Mouse (Mus musculus): ENCODE results near the gene Prpf18. TPM values are rescaled to one million over a fixed set of nuclear protein-coding genes. Genes with fewer than 3 reads are reported as not detected.

The Prpf18 gene
- polyA plus RNA-seq, 1 experiment from 2014 or later, result 50.1 TPM

GRCm38 (mm10) chr2:4609433-4609832, 42.5 kb downstream of the Prpf18 start:
- no peak overlapping the region for H3K4me3 ChIP-seq
- 82% methylated on average over 10 of the region's 10 CpGs for WGBS
- ATAC-seq (ENCODE audit: low FRiP score), result no peak
- H3K27me3 ChIP-seq, result no peaks in the 10 kb centered on the region
- no peak overlapping the region for H3K9ac ChIP-seq
- no peaks in the 10 kb centered on the region for H3K9me3 ChIP-seq (replicated peaks)
- no peaks in the 10 kb centered on the region for H3K4me1 ChIP-seq
- H3K27ac ChIP-seq, result no peak overlapping the region
- H3K4me2 ChIP-seq (replicated peaks), result no peak overlapping the region
- H3K36me3 ChIP-seq, result peaks cover 84% of the 10 kb centered on the region

DNA sequence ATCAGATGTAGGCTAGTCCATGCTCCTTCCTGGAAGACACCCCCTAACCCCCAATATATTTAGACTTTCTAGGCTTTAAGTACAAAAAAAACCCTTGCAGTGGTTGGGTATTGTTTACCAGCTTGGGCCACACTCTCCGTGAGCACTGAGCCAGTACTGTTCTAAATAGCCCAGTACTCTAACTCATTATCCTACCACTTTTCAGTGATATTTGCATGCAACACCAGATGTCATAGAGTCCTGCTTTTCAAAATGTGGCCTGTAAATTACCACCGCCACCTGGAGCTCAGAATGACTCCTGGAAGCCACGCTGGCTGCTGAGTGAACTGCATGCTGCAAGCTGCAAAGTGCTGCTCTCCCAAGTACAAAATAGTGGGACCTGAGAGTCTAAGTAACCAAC, 43.7 kb downstream of the Prpf18 start:
- H3K4me2 ChIP-seq (replicated peaks), result no peak overlapping the region
- H3K4me1 ChIP-seq, result no peaks in the 10 kb centered on the region
- no peak overlapping the region for H3K4me3 ChIP-seq
- no peaks in the 10 kb centered on the region for H3K9me3 ChIP-seq (replicated peaks)
- 79% methylated on average over 3 of the region's 3 CpGs for WGBS
- no peak overlapping the region for H3K9ac ChIP-seq
- H3K36me3 ChIP-seq, result peaks cover 96% of the 10 kb centered on the region
- no peak overlapping the region for H3K27ac ChIP-seq
- no peak for ATAC-seq (ENCODE audit: low FRiP score)
- no peaks in the 10 kb centered on the region for H3K27me3 ChIP-seq

DNA sequence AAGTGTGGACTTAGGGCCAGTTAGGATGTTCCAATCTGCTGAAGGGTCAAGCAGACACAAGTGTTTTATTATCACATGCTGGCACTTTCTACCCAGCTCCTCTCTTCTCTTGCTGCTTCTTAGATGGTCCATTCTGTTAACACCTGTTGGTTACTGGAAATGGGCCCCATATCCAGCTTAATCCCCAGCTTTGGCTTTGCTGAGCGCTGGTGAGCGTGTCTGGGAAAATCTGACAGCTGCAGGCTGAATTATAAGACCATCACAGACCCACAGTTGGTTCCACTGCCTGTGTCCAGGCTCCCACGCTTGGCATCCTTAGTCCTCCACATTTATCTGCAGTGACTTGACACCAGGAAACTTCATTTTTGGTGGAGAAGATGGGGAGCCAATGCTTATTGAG, 45.4 kb downstream of the Prpf18 start:
- Histone ChIP-seq H3K36me3 (peaks cover 95% of the 10 kb centered on the region), H3K4me2 (replicated peaks) (no peak overlapping the region), H3K27ac (no peak overlapping the region), H3K9ac (no peak overlapping the region), H3K27me3 (no peaks in the 10 kb centered on the region), H3K4me3 (no peak overlapping the region), H3K9me3 (replicated peaks) (no peaks in the 10 kb centered on the region), H3K4me1 (no peaks in the 10 kb centered on the region)
- 89% methylated on average over 3 of the region's 3 CpGs for WGBS
- no peak for ATAC-seq (ENCODE audit: low FRiP score)

DNA sequence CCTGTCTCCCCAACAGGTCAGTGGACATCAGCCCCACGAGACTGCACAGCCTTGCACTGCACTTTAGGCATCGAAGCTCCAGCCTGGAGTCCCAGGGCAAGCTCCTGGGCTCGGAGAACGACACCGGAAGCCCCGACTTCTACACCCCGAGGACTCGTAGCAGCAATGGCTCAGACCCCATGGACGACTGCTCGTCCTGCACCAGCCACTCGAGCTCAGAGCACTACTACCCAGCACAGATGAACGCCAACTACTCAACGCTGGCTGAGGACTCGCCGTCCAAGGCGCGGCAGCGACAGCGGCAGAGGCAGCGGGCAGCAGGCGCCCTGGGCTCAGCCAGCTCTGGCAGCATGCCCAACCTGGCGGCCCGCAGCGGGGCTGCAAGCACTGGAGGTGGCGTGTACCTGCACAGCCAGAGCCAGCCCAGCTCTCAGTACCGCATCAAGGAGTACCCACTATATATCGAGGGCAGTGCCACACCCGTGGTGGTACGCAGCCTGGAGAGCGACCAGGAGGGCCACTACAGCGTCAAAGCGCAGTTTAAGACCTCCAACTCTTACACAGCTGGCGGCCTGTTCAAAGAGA, 48.5 kb downstream of the Prpf18 start:
- no peaks in the 10 kb centered on the region for H3K27me3 ChIP-seq
- H3K4me2 ChIP-seq (replicated peaks), result no peak overlapping the region
- no peaks in the 10 kb centered on the region; the same call in 1 of the 2 replicates for H3K4me1 ChIP-seq
- no peak overlapping the region for H3K27ac ChIP-seq
- H3K36me3 ChIP-seq, result peaks cover 84% of the 10 kb centered on the region
- ATAC-seq (ENCODE audit: low FRiP score), result no peak
- WGBS, result 91% methylated on average over 33 of the region's 33 CpGs
- H3K9ac ChIP-seq, result no peak overlapping the region
- H3K4me3 ChIP-seq, result no peak overlapping the region
- no peaks in the 10 kb centered on the region for H3K9me3 ChIP-seq (replicated peaks)

DNA sequence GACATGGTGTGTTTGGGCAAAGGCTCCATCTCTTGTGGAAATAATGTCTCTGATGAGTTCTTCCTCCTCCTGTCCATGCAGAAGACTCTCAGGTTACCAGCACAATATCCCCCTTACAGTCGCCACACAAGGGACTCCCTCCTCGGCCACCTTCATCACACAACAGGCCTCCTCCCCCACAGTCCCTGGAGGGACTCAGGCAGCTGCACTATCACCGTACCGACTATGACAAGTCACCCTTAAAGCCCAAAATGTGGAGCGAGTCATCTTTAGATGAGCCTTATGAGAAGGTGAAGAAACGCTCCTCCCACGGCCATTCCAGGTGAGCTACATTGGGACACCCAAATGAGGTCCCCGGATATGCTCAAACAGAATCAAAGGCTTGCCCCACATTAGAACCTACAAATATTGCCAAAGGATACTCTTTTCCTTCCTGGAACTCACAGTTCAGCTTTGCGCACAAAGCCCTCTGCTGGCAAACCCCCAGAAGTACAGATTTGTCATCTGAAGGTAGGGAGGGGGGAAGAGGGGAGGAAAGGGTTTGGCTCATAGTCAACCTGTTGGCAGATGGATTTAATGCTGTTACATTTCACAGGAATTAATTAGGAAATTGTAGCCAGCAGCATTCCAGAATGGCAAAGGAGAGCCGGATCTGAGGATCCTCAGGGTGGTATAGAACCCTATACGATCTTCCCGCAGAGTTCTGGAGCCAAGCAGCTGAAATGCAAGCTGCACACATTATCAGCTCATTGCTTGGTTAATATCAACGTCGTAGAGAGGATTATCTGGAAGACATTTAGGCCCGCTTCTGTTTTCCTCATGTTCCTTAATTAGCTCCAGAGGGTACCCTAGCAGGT, 50.7 kb downstream of the Prpf18 start:
- H3K9me3 ChIP-seq (replicated peaks), result no peaks in the 10 kb centered on the region
- no peak overlapping the region for H3K4me2 ChIP-seq (replicated peaks)
- H3K9ac ChIP-seq, result no peak overlapping the region
- H3K27ac ChIP-seq, result no peak overlapping the region
- H3K4me3 ChIP-seq, result no peak overlapping the region
- 59% methylated on average over 15 of the region's 15 CpGs for WGBS
- H3K27me3 ChIP-seq, result no peaks in the 10 kb centered on the region
- peaks cover 1% of the 10 kb centered on the region; the same call in 1 of the 2 replicates for H3K4me1 ChIP-seq
- peak; percentile 45; the same call in 1 of the 2 replicates for ATAC-seq (ENCODE audit: low FRiP score)
- peaks cover 81% of the 10 kb centered on the region for H3K36me3 ChIP-seq

GRCm38 (mm10) chr2:4596992-4597391, 54.9 kb downstream of the Prpf18 start:
- no peak for ATAC-seq (ENCODE audit: low FRiP score)
- no peak overlapping the region for H3K9ac ChIP-seq
- peaks cover 78% of the 10 kb centered on the region for H3K36me3 ChIP-seq
- peaks cover 3% of the 10 kb centered on the region; the same call in 1 of the 2 replicates for H3K4me1 ChIP-seq
- no peak overlapping the region for H3K4me3 ChIP-seq
- 95% methylated on average over 7 of the region's 7 CpGs for WGBS
- no peaks in the 10 kb centered on the region for H3K27me3 ChIP-seq
- no peaks in the 10 kb centered on the region for H3K9me3 ChIP-seq (replicated peaks)
- H3K27ac ChIP-seq, result no peak overlapping the region
- no peak overlapping the region for H3K4me2 ChIP-seq (replicated peaks)

DNA sequence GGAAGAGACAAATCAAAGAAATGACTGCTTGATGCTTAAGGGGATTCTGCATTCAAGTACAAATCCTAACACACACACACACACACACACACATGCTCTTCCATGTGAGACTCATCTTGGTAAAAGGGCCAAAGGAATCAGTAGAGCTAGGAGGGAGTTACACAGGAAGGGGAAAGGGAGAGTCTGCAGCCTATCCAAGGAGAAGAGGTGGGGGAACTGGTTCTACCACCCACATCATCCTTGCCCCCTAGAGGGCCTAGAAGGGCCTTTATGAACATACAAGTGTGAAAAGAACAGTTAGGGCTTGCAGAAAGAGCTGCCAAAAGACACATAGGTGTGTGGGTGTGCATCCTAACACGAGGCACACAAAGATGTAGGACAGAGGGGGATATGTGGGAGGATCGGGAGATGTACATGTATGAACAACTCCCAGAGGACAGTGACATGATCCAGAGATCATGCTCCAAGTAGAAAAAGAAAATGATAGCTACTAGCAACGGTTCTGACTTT, 58.0 kb downstream of the Prpf18 start:
- ATAC-seq (ENCODE audit: low FRiP score), result no peak
- Histone ChIP-seq H3K36me3 (peaks cover 86% of the 10 kb centered on the region), H3K9ac (no peak overlapping the region), H3K4me3 (no peak overlapping the region), H3K27me3 (no peaks in the 10 kb centered on the region), H3K27ac (no peak overlapping the region), H3K9me3 (replicated peaks) (no peaks in the 10 kb centered on the region), H3K4me1 (0 out of 2 replicates have a peak, but pooled peaks cover 3% of the 10 kb centered on the region), H3K4me2 (replicated peaks) (no peak overlapping the region)
- 91% methylated on average over 3 of the region's 3 CpGs for WGBS

- Histone ChIP-seq H3K9ac (no peak overlapping the region), H3K36me3 (peaks cover 85% of the 10 kb centered on the region), H3K4me3 (no peak overlapping the region), H3K4me2 (replicated peaks) (no peak overlapping the region), H3K9me3 (replicated peaks) (no peaks in the 10 kb centered on the region), H3K27ac (no peak overlapping the region), H3K4me1 (0 out of 2 replicates have a peak, but pooled peaks cover 3% of the 10 kb centered on the region), H3K27me3 (no peaks in the 10 kb centered on the region)
- WGBS, result 39% methylated on average over 9 of the region's 9 CpGs
- ATAC-seq (ENCODE audit: low FRiP score), result peak; percentile 63
Measured at GRCm38 (mm10) chr2:4593433-4593832, 58.5 kb downstream of the Prpf18 start.

DNA sequence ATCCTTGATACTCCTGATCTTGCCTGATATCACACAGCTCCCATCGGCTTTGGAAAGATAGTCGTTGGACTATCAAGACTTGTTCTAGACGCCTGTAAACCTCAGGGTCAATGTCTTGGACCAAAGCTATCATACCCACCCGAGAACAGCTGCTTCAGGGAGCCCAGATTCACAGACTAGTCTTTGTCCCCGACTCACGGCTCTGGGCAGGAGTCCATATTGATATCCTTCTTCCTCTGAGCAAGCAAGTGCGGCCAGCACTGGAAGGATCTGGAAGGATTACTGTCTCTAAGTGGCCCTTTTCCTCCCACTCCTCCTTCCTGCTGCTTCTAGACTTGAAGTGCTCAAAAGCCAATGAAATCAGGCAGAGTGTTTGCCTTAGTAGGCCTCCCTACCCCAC, 59.2 kb downstream of the Prpf18 start:
- H3K4me2 ChIP-seq (replicated peaks), result no peak overlapping the region
- peaks cover 89% of the 10 kb centered on the region for H3K36me3 ChIP-seq
- 97% methylated on average over 7 of the region's 7 CpGs for WGBS
- H3K9me3 ChIP-seq (replicated peaks), result no peaks in the 10 kb centered on the region
- no peak for ATAC-seq (ENCODE audit: low FRiP score)
- no peak overlapping the region for H3K4me3 ChIP-seq
- H3K4me1 ChIP-seq, result peaks cover 10% of the 10 kb centered on the region
- H3K9ac ChIP-seq, result no peak overlapping the region
- no peaks in the 10 kb centered on the region for H3K27me3 ChIP-seq
- H3K27ac ChIP-seq, result no peak overlapping the region

DNA sequence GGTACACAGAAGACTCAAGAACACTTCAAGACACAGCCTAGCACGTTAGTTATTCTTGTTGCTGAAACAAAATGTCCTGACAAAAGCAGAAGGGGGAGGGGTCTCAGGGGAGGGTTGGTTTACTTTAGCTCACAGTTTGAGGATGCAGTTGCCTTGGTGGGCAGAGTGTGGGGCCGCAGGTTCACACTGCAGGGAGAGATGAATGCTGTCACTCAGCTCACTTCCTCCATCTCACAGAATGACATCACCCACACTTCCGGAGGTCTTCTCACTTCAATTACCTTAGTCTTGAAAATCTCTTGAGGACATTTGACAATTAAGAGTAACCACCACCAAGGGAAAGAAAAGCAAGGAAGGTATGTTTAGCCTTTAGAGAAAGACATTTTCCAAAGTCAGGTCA, 60.3 kb downstream of the Prpf18 start:
- Histone ChIP-seq H3K4me2 (replicated peaks) (no peak overlapping the region), H3K9ac (no peak overlapping the region), H3K9me3 (replicated peaks) (no peaks in the 10 kb centered on the region), H3K27ac (no peak overlapping the region), H3K27me3 (no peaks in the 10 kb centered on the region), H3K36me3 (peaks cover 89% of the 10 kb centered on the region), H3K4me3 (no peak overlapping the region), H3K4me1 (peaks cover 19% of the 10 kb centered on the region)
- no peak for ATAC-seq (ENCODE audit: low FRiP score)
- 90% methylated on average over 3 of the region's 3 CpGs for WGBS

GRCm38 (mm10) chr2:4587685-4588409, 64.1 kb downstream of the Prpf18 start:
- Histone ChIP-seq H3K4me3 (no peak overlapping the region), H3K4me2 (replicated peaks) (no peak overlapping the region), H3K4me1 (peaks cover 24% of the 10 kb centered on the region), H3K9ac (no peak overlapping the region), H3K36me3 (peaks cover 61% of the 10 kb centered on the region), H3K27me3 (no peaks in the 10 kb centered on the region), H3K9me3 (replicated peaks) (no peaks in the 10 kb centered on the region), H3K27ac (peak overlapping the region; percentile 62)
- 67% methylated on average over 13 of the region's 13 CpGs for WGBS
- peak; percentile 46; the same call in 1 of the 2 replicates for ATAC-seq (ENCODE audit: low FRiP score)

DNA sequence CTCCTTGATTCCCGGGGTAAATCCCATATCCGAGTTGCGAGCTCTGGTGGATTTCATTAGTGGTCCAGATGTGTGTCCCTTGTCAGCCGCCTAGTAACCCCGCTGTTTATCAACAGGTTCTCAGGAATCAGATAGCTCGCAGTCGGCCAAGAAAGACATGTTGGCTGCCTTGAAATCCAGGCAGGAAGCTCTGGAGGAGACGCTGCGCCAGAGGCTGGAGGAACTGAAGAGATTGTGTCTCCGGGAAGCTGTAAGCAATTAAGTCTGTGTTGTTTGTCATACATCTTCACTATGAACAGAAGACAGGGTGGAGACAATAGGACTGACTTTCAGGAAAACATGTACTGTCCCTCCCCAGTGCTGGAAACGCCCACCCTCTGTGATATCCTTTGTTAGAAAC, 65.7 kb downstream of the Prpf18 start:
- H3K4me2 ChIP-seq (replicated peaks), result no peak overlapping the region
- peak overlapping the region; percentile 62; the same call in 1 of the 2 replicates for H3K27ac ChIP-seq
- H3K27me3 ChIP-seq, result no peaks in the 10 kb centered on the region
- ATAC-seq (ENCODE audit: low FRiP score), result no peak
- H3K9ac ChIP-seq, result no peak overlapping the region
- H3K4me1 ChIP-seq, result peaks cover 24% of the 10 kb centered on the region
- no peaks in the 10 kb centered on the region for H3K9me3 ChIP-seq (replicated peaks)
- no peak overlapping the region for H3K4me3 ChIP-seq
- WGBS, result 66% methylated on average over 11 of the region's 11 CpGs
- H3K36me3 ChIP-seq, result peaks cover 51% of the 10 kb centered on the region
